Mouse (Mus musculus): Measurements from ENCODE around the gene Snx11. TPM values are rescaled to one million over a fixed set of nuclear protein-coding genes. Genes with fewer than 3 reads are reported as not detected.
A peak's percentile ranks its signal among the peaks of the same experiment; 100 is the strongest.

The Snx11 gene
- polyA plus RNA-seq, 1 experiment from 2014 or later: 7.0 TPM

DNA sequence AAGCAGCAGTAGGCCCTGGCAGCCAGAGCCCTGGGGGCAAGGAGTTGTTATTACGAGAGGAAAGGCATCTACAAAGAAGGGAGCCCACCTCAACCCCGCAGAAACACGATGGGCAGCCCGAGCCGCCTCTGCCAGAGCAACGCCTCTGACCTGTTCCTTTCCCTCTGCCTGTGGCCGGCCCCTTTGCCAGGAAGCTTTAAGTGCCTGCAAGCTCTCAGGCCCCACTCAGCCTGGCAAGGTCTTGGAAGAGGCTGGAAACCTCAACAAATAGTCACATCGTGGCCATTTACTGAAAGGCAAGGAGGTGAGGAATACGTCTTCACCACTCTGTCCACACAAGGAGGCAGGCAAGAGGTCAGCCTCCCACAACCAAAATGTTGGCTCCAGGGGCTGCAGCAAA lies 9.1 kb downstream of the Snx11 start:
- H3K36me3 ChIP-seq (replicated peaks; ENCODE audit: insufficient read depth, low read length): peaks cover 54% of the 10 kb centered on the region
- ATAC-seq: no peak
- WGBS (ENCODE audit: insufficient replicate concordance): 63% methylated on average over 9 of the region's 9 CpGs

DNA sequence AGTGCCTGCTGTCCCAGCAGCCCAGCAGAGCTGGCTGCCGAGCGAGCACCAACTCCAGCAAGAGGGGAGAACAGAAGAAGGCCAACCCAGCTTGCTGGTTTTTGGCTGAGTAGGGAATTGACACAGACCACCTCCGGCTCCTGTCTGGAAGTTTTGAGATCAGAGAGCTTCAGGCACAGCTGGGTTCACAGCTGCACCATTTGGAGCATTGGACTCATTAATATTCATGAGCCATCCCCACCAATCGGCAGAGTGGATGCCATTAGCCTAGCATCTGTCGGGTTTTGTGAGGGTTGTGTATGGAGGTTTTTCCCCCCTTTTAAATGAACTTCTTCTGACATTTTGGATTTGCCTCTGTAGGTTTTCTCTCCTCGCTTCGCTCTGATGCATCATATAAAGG lies 10.3 kb downstream of the Snx11 start:
- H3K27ac ChIP-seq (ENCODE audit: low read depth): no peak overlapping the region
- peaks cover 44% of the 10 kb centered on the region for H3K36me3 ChIP-seq (replicated peaks; ENCODE audit: insufficient read depth, low read length)
- ATAC-seq (no peak), DNase-seq (no peak)
- H3K4me1 ChIP-seq (ENCODE audit: insufficient read depth): 0 out of 2 replicates have a peak, but pooled peaks cover 6% of the 10 kb centered on the region
- no peak overlapping the region for H3K4me3 ChIP-seq (ENCODE audit: low read depth, low read length)
- H3K4me2 ChIP-seq (ENCODE audit: low read depth, low read length): no peak overlapping the region
- TF ChIP-seq EP300 (IDR thresholded peaks at IDR 0.05; ENCODE audit: low read depth): no peak
- no peak for TF ChIP-seq CTCF (IDR thresholded peaks at IDR 0.05; ENCODE audit: low read depth)
- no peaks in the 10 kb centered on the region for H3K9me3 ChIP-seq (ENCODE audit: low read length)
- 79% methylated on average over 7 of the region's 7 CpGs for WGBS (ENCODE audit: insufficient replicate concordance)
- H3K27me3 ChIP-seq (ENCODE audit: insufficient read depth, low read length): no peaks in the 10 kb centered on the region
- no peak overlapping the region for H3K9ac ChIP-seq (replicated peaks)

More for the DNA sequence above, 9.1 kb downstream of the Snx11 start:
- Histone ChIP-seq H3K4me1 (ENCODE audit: insufficient read depth) (0 out of 2 replicates have a peak, but pooled peaks cover 6% of the 10 kb centered on the region), H3K27me3 (ENCODE audit: insufficient read depth, low read length) (no peaks in the 10 kb centered on the region), H3K9ac (replicated peaks) (no peak overlapping the region), H3K4me3 (ENCODE audit: low read depth, low read length) (no peak overlapping the region), H3K9me3 (ENCODE audit: low read length) (no peaks in the 10 kb centered on the region), H3K27ac (ENCODE audit: low read depth) (no peak overlapping the region), H3K4me2 (ENCODE audit: low read depth, low read length) (no peak overlapping the region)
- DNase-seq: no peak
- TF ChIP-seq CTCF (IDR thresholded peaks at IDR 0.05; ENCODE audit: low read depth) (no peak), EP300 (IDR thresholded peaks at IDR 0.05; ENCODE audit: low read depth) (no peak)

DNA sequence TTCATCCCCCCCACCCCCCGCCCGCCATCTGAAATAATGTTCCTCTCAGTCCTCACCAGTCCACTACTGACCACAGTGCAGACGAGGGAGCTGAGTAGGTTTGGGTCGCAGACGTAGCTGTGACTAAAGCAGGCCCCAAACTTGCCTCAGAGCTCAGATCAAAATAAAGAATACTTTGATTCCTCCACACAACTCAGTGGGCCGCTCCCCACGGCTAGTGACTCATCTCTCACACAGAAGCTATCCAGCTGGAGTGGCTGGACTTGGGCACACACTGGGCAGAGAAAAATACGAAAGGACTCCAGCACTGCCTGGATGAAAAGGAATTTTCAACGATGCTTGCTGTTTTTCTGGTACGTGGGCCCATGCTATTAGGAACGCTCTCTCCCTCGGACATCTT lies 10.8 kb downstream of the Snx11 start:
- Histone ChIP-seq H3K4me3 (ENCODE audit: low read depth, low read length) (no peak overlapping the region), H3K9ac (replicated peaks) (no peak overlapping the region), H3K4me2 (ENCODE audit: low read depth, low read length) (no peak overlapping the region), H3K9me3 (ENCODE audit: low read length) (no peaks in the 10 kb centered on the region), H3K4me1 (ENCODE audit: insufficient read depth) (0 out of 2 replicates have a peak, but pooled peaks cover 6% of the 10 kb centered on the region), H3K27ac (ENCODE audit: low read depth) (peak overlapping the region; percentile 55; the same call in 1 of the 2 replicates), H3K36me3 (replicated peaks; ENCODE audit: insufficient read depth, low read length) (peaks cover 38% of the 10 kb centered on the region), H3K27me3 (ENCODE audit: insufficient read depth, low read length) (no peaks in the 10 kb centered on the region)
- DNase-seq (no peak), ATAC-seq (no peak)
- WGBS (ENCODE audit: insufficient replicate concordance): 83% methylated on average over 12 of the region's 12 CpGs
- no peak for TF ChIP-seq EP300 (IDR thresholded peaks at IDR 0.05; ENCODE audit: low read depth)
- TF ChIP-seq CTCF (IDR thresholded peaks at IDR 0.05; ENCODE audit: low read depth): no peak

DNA sequence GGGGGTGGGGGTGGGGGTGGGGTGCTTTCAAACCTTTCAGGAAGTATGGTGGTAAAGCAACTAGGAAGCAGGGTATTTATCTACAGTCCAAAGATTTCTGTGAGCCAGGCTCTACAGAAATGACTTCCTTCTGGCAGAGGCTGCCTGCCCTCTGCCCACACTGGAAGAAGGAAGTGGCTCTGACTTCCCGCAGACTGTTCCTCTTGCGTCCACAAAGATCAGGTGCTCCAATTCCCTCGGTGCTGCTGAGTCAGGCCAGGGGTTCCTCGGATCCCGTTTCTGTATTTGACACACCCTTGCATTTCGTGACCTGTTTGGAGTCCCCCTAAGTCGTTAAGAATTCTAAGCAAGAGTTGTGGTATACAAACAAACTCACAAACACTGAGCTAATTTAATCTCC lies 11.7 kb downstream of the Snx11 start:
- Histone ChIP-seq H3K4me2 (ENCODE audit: low read depth, low read length) (0 out of 2 replicates have a peak overlapping the region, but pooled peaks have one; percentile 9), H3K9me3 (ENCODE audit: low read length) (no peaks in the 10 kb centered on the region), H3K36me3 (replicated peaks; ENCODE audit: insufficient read depth, low read length) (peaks cover 30% of the 10 kb centered on the region), H3K4me3 (ENCODE audit: low read depth, low read length) (no peak overlapping the region), H3K4me1 (ENCODE audit: insufficient read depth) (0 out of 2 replicates have a peak, but pooled peaks cover 6% of the 10 kb centered on the region), H3K27ac (ENCODE audit: low read depth) (peak overlapping the region; percentile 69), H3K27me3 (ENCODE audit: insufficient read depth, low read length) (no peaks in the 10 kb centered on the region), H3K9ac (replicated peaks) (no peak overlapping the region)
- WGBS (ENCODE audit: insufficient replicate concordance): 13% methylated on average over 7 of the region's 7 CpGs
- ATAC-seq (peak; percentile 61), DNase-seq (no peak)
- no peak for TF ChIP-seq CTCF (IDR thresholded peaks at IDR 0.05; ENCODE audit: low read depth)

DNA sequence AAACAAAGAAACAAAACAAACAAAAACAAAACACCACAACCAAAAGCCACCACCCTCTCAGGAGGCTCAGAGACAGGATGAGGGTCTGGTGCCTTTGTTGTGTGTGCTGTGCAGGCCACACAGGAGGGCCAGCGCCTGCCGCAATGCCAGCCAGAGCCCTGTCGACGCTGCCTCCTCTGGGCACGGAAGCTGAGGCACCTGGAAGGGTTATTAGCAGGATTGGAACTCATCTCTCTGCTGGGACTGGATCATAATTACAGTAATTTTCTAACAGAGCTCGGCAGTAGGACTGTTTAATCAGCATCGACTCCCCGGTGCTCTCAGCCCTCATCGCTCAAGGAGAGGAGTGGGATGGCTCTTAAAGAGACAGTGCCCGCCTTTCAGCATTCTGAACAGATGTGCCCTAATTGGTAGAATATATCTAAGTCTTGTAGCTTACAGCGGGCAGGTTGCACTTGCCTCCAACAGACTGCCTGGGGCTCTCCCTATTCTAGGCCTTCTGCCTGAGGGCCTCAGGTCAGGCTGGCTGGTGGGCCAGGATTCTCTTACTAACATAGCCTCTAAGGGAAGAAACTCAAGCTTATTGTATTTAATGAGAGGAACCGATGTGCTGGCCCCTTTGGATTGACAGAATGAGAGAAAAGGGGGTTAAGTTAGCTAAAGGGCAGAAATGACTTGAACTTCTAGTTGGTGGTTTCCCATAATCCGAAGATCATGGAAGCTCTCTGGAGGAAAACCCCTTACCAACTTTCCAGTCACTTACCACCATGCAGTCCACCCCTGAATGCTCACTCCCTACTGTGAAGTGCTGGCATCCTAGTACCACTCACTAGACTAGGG lies 12.6 kb downstream of the Snx11 start:
- no peak overlapping the region for H3K4me2 ChIP-seq (ENCODE audit: low read depth, low read length)
- whole genome bisulfite sequencing (ENCODE audit: insufficient replicate concordance): 56% methylated on average over 13 of the region's 13 CpGs
- H3K9ac ChIP-seq (replicated peaks): no peak overlapping the region
- no peaks in the 10 kb centered on the region for H3K9me3 ChIP-seq (ENCODE audit: low read length)
- H3K4me3 ChIP-seq (ENCODE audit: low read depth, low read length): no peak overlapping the region
- TF ChIP-seq CTCF (IDR thresholded peaks at IDR 0.05; ENCODE audit: low read depth) (no peak), EP300 (IDR thresholded peaks at IDR 0.05; ENCODE audit: low read depth) (no peak)
- ATAC-seq (no peak), DNase-seq (no peak)
- no peaks in the 10 kb centered on the region for H3K27me3 ChIP-seq (ENCODE audit: insufficient read depth, low read length)
- peak overlapping the region; percentile 69 for H3K27ac ChIP-seq (ENCODE audit: low read depth)
- 0 out of 2 replicates have a peak, but pooled peaks cover 6% of the 10 kb centered on the region for H3K4me1 ChIP-seq (ENCODE audit: insufficient read depth)
- H3K36me3 ChIP-seq (replicated peaks; ENCODE audit: insufficient read depth, low read length): peaks cover 22% of the 10 kb centered on the region

DNA sequence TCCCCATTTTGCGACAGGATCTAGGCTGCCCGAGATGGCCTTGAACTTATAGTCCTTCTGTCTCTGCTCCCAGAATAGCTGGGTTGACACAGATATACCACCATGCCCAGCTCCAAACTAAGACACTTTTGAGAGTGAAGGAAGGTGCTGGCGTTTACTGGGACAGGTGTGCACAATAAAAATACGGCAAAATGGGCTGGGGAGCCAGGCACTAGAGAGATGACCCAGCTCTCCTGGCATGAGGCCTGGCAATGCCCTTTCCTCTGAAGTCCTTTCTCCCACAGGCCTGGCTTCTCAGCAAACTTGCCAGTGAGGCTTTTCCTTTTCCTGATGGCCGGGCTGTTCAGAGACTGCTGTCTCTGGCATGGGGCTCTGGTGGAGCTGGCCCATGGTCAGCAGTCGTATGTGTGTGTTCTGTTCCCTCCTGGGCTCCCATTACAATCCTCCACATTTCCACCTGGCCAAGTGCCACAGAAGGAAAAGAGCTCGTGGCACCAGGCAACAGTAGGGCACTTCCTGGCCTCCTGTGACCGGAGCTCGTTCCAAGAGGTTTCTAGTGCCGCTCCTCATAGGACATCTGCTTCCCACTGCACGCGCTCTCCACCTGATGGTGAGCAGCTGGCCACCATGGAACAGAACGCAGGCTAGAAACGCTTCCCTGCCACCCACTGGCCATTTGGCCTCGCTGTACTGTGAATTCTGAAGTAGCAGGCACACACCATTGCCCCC lies 14.5 kb downstream of the Snx11 start:
- no peak overlapping the region for H3K4me3 ChIP-seq (ENCODE audit: low read depth, low read length)
- no peak overlapping the region for H3K9ac ChIP-seq (replicated peaks)
- peaks cover 7% of the 10 kb centered on the region; the same call in 1 of the 2 replicates for H3K36me3 ChIP-seq (replicated peaks; ENCODE audit: insufficient read depth, low read length)
- no peak for DNase-seq
- H3K4me2 ChIP-seq (ENCODE audit: low read depth, low read length): no peak overlapping the region
- H3K9me3 ChIP-seq (ENCODE audit: low read length): no peaks in the 10 kb centered on the region
- no peak for TF ChIP-seq CTCF (IDR thresholded peaks at IDR 0.05; ENCODE audit: low read depth)
- no peak for TF ChIP-seq EP300 (IDR thresholded peaks at IDR 0.05; ENCODE audit: low read depth)
- no peak overlapping the region for H3K27ac ChIP-seq (ENCODE audit: low read depth)
- H3K4me1 ChIP-seq (ENCODE audit: insufficient read depth): 0 out of 2 replicates have a peak, but pooled peaks cover 6% of the 10 kb centered on the region
- H3K27me3 ChIP-seq (ENCODE audit: insufficient read depth, low read length): no peaks in the 10 kb centered on the region
- 76% methylated on average over 15 of the region's 15 CpGs for WGBS (ENCODE audit: insufficient replicate concordance)
- ATAC-seq: no peak
